Mouse (Mus musculus): Measurements from ENCODE around the gene Nudt19.

DNA sequence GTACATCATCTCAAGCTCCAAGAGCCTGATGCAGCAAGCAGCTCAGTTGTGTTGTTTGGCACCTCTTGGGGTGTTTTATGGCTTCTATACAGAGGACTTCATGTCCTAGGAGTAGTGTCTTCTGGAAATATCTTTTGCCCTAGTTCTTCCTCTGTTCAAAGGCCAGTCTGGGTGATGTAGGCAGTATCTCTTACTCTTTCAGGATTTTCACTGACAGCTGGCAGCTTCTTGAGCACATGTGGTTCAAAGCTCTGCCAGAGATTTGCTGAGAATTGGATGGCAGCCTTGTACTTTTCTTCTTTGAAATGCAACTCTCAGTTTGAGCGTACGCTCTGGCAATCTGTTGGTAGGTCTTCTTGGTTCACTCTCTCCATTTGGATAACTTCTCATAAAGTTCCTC lies 58.6 kb downstream of the Nudt19 start:
- TF ChIP-seq TAL1 (IDR thresholded peaks at IDR 0.05; ENCODE audit: low read length) (no peak), GATA1 (IDR thresholded peaks at IDR 0.05; ENCODE audit: low read length) (no peak)

All from erythroblast, embryonic 14.5 days (primary cell).